Mouse (Mus musculus) kidney, adult 2 months (tissue): ENCODE data around the gene Ccdc18. TPM values are rescaled to one million over a fixed set of nuclear protein-coding genes. Genes with fewer than 3 reads are reported as not detected.

ENCODE experiments used
- DNase-seq: peaks from one replicate; pipeline ENCODE4 v3.0.0; 2021
- H3K27ac ChIP-seq: fragments of 200-500 bp; 2 replicates; pipeline ENCODE4 v1.5.1; 2012; ENCODE audit warnings: low read depth, low read length, control low read depth, inconsistent platforms; ENCODE audit not compliant: insufficient read depth
- H3K27me3 ChIP-seq: fragments of 200-500 bp; replicated peaks from 2 replicates; pipeline ENCODE4 v1.6.1; 2012; ENCODE audit warnings: mild to moderate bottlenecking, moderate library complexity, low read length, inconsistent platforms; ENCODE audit not compliant: control insufficient read depth, insufficient read depth
- H3K36me3 ChIP-seq: fragments of 200-500 bp; 2 replicates; pipeline ENCODE4 v1.6.1; 2012; ENCODE audit warnings: mild to moderate bottlenecking, moderate library complexity, low read length, inconsistent platforms; ENCODE audit not compliant: control insufficient read depth, insufficient read depth
- H3K4me1 ChIP-seq: fragments of 200-500 bp; 2 replicates; pipeline ENCODE4 v1.6.1; 2011; ENCODE audit warnings: low read length; ENCODE audit not compliant: control insufficient read depth, insufficient read depth
- H3K4me3 ChIP-seq: fragments of 200-500 bp; 2 replicates; pipeline ENCODE4 v1.5.1; 2011; ENCODE audit warnings: mild to moderate bottlenecking, low read depth, low read length, control low read depth; ENCODE audit not compliant: insufficient read depth
- CTCF ChIP-seq: fragments of 200-500 bp; conservative IDR thresholded peaks from 2 replicates; pipeline ENCODE4 v1.5.1; 2011; ENCODE audit warnings: low read depth, mild to moderate bottlenecking, control low read depth, low read length, moderate library complexity, mixed read lengths; ENCODE audit not compliant: insufficient read depth, insufficient read length
- POLR2A ChIP-seq: fragments of 200-500 bp; IDR thresholded peaks from one replicate; pipeline ENCODE4 v1.6.1; 2011; ENCODE audit warnings: low read depth, low read length, control low read depth
- WGBS: fragments of 180-500 bp; shearing (Covaris S2); methylation state at CpG from one replicate; pipeline ENCODE4 v1.1.7; 2018; 5-methylcytosine and 5-hydroxymethylcytosine counted together
- polyA plus RNA-seq: library from polyadenylated mRNA; depleted of rRNA; stranded (reverse); fragments of >200 nt; gene quantifications from 2 replicates; pipeline ENCODE4 v1.2.3, GENCODE M21; 2012

Gene Ccdc18
- polyA plus RNA-seq, 1 experiment = 0.06 TPM

DNA sequence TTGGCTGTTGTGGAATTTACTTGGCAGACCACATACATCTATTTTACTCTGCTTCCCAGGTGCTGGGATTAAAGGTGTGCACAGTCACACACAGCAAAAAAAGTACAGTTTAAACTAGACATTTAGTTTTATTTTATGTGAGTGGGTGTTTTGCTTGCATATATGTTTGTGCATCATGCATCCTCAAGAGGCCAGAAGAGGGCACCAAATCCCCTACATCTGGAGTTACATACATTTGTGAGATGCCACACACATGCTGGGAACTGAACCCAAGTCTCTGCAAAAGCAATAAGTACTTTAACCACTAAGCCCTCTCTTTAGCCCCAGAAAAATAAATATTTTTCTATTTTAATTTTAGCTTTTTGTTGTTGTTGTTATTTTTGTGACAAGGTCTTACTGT, 73.3 kb downstream of the Ccdc18 start:
- TF ChIP-seq POLR2A (no peak), CTCF (0 out of 2 replicates have a peak, but pooled peaks have one; percentile 20)
- Histone ChIP-seq H3K36me3 (no peaks in the 10 kb centered on the region), H3K4me3 (no peak overlapping the region), H3K27me3 (no peaks in the 10 kb centered on the region), H3K27ac (no peak overlapping the region), H3K4me1 (no peaks in the 10 kb centered on the region)
- peak; percentile 12 for DNase-seq

DNA sequence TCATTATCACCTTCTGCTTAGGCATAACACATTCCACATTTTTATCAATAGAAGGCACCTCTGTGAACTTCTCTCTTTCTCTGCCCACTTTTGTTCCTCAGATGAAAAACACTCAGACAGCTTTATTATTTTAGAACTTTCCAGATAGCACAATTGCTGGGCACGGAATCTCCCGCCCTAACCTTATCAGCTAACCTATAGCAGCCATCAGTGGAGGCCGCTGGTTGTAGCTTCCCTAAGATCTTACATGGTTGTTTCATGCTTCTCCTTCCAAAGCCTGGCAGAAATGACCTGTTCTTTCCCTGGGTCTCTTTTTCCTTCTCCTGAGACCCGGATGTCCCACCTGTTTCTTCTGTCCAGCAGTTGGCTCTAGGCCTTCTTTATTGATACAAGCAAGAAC, 78.8 kb downstream of the Ccdc18 start:
- Histone ChIP-seq H3K27me3 (no peaks in the 10 kb centered on the region), H3K4me3 (no peak overlapping the region), H3K36me3 (no peaks in the 10 kb centered on the region), H3K4me1 (no peaks in the 10 kb centered on the region), H3K27ac (no peak overlapping the region)
- DNase-seq = no peak
- TF ChIP-seq CTCF (no peak), POLR2A (no peak)
- WGBS = 93% methylated on average over 4 of the region's 4 CpGs

DNA sequence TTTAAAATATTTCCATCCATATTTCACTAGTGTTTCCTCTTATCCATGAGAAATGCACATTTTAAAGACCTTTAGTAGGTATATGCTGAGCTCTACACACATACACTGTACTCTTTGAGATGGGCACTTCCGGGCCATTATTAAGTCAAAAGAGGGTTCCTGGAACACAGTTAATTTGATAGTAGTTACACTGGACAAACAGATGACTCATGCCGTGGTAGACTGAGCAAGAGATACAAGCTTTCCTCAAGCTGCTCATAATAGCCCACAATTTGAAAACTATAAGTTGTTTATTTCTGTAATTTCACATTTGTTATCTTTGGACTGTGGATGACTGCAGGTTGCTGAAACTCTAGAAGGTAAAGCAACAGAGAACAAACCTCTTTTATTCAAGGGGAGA, 82.3 kb downstream of the Ccdc18 start:
- WGBS = 86% methylated on average over 2 of the region's 2 CpGs
- TF ChIP-seq POLR2A = no peak
- no peak for TF ChIP-seq CTCF

DNA sequence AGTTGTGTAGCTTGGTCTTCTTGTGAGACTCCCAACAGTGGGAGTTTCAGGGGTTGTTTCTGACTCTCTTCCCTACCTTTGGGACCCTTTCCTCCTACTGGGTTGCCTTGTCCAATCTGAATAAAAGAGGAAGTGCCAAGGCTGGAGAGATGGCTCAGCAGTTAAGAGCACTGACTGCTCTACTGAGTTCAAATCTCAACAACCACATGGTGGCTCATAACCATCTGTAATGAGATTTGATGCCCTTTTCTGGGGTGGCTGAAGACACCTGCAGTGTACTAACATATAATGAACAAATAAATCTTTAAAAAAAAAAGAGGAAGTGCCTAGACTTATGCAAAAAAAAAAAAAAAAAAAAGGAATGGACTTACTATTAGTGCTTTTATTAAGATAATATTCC, 91.4 kb downstream of the Ccdc18 start:
- TF ChIP-seq POLR2A = no peak
- no peak for TF ChIP-seq CTCF
- Histone ChIP-seq H3K27ac (no peak overlapping the region), H3K4me3 (no peak overlapping the region), H3K27me3 (no peaks in the 10 kb centered on the region), H3K36me3 (no peaks in the 10 kb centered on the region), H3K4me1 (no peaks in the 10 kb centered on the region)
- DNase-seq = no peak

More for the DNA sequence above, 82.3 kb downstream of the Ccdc18 start:
- Histone ChIP-seq H3K4me3 (no peak overlapping the region), H3K36me3 (no peaks in the 10 kb centered on the region), H3K4me1 (no peaks in the 10 kb centered on the region), H3K27me3 (no peaks in the 10 kb centered on the region), H3K27ac (no peak overlapping the region)
- DNase-seq = no peak

DNA sequence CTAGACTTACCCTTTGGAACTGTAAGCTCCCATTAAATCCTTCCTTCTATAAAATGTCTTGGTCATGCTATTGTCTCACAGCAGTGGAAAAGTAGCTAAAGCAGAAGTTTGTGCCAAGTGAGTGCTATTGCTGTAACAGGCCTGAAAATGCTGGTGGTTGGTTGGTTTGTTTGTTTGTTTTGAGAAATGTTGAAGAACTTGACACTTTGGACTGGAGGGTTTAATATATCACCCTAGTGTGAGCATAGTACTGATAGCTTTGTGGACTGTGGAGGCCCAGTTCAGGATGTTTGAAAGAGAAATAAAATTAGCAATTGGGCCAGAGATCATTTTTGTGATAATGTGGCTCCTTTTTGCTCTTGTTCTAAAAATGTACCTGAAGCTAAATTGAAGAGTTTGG, 93.5 kb downstream of the Ccdc18 start:
- no peaks in the 10 kb centered on the region for H3K4me1 ChIP-seq
- no peak for TF ChIP-seq POLR2A
- TF ChIP-seq CTCF = no peak
- H3K27ac ChIP-seq = no peak overlapping the region
- H3K27me3 ChIP-seq = no peaks in the 10 kb centered on the region
- no peak overlapping the region for H3K4me3 ChIP-seq
- H3K36me3 ChIP-seq = no peaks in the 10 kb centered on the region
- DNase-seq = peak; percentile 44

DNA sequence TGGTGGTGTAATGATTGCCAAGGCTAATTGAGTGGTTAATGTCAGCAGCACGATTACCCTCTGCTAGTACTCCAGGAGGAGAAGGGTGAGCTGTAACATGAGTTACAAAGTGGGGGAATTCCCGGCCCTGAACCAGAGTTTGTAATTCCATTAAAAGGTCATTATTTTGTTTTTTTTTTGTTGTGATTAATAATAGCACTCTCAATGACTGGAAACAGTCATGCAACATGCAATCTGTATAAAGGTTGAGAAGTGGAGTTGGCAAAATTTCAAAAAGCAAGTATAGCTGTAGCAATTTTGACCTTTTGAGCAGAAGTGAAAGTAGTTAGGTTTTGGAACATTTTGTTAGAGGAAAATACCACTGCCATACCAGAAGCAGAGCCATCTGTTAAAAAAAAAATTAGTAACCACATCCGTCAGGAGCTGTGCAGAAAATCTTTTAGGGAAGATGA, 113.7 kb downstream of the Ccdc18 start:
- no peak for TF ChIP-seq CTCF
- TF ChIP-seq POLR2A = no peak
- peak; percentile 9 for DNase-seq
- Histone ChIP-seq H3K27me3 (no peaks in the 10 kb centered on the region), H3K4me1 (no peaks in the 10 kb centered on the region), H3K4me3 (no peak overlapping the region), H3K27ac (no peak overlapping the region), H3K36me3 (no peaks in the 10 kb centered on the region)
- 26% methylated on average over 3 of the region's 3 CpGs for WGBS

DNA sequence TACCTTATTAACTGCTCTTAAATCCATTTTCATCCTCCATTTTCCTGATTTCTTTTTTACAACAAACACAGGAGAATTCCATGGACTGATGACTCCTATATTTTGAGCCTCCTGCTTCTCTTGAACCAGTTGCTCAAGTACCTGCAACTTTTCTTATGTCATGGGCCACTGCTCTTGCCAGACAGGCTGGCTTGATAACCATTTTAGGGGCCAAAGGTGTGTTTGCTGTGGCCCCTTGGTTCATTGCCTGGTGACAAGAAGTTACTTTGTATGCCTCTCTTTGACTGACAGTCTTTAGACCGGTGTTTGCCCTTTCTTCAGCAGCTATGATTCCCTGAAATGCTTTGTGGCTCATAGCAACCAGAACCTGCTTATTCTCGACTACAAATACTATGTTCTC, 117.4 kb downstream of the Ccdc18 start:
- TF ChIP-seq CTCF (no peak), POLR2A (no peak)
- H3K4me3 ChIP-seq = no peak overlapping the region
- DNase-seq = no peak
- 60% methylated on average over 2 of the region's 2 CpGs for WGBS
- H3K36me3 ChIP-seq = no peaks in the 10 kb centered on the region
- H3K4me1 ChIP-seq = no peaks in the 10 kb centered on the region
- no peaks in the 10 kb centered on the region for H3K27me3 ChIP-seq
- H3K27ac ChIP-seq = no peak overlapping the region

GRCm38 (mm10) chr5:108255259-108255658, 122.6 kb downstream of the Ccdc18 start:
- no peaks in the 10 kb centered on the region for H3K4me1 ChIP-seq
- no peaks in the 10 kb centered on the region for H3K27me3 ChIP-seq
- no peak overlapping the region for H3K27ac ChIP-seq
- TF ChIP-seq CTCF = no peak
- TF ChIP-seq POLR2A = no peak
- H3K4me3 ChIP-seq = no peak overlapping the region
- no peaks in the 10 kb centered on the region for H3K36me3 ChIP-seq
- 67% methylated on average over 5 of the region's 5 CpGs for WGBS
- DNase-seq = no peak
